Mouse (Mus musculus) ES-CJ7 (cell line): ENCODE data around the gene Rft1.
"Not testable (repeated sequence)": the region's sequence is repeated elsewhere in the genome, so short reads cannot be mapped to it uniquely, and the experiment has no call there.

Experiments
- DNase-seq: peaks from one replicate; pipeline ENCODE4 v3.0.0; 2011; ENCODE audit warnings: low read depth, low spot score

The Rft1 gene

GRCm38 (mm10) chr14:30671986-30672312, 17.8 kb downstream of the Rft1 start:
- peak; percentile 83 for DNase-seq

DNA sequence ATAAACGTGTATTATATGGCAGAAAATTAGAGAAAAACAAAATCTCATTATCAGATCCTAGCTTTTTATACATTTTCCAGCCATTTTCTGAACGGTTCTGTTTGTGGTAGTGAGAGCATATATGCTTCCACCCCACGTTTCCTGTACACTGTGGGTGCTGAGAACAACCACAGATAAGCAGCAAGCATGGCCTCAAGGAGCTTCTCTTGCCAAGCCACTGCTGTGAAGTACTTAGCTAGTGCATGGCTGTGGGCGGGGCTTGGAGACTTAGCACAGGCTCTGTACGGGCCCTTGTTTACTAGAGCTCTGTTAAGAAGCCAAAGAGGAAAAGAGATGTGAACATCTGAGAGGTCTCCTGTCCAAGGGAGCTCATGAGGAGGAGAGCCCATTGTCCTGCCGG, 20.8 kb downstream of the Rft1 start:
- DNase-seq, result no peak

DNA sequence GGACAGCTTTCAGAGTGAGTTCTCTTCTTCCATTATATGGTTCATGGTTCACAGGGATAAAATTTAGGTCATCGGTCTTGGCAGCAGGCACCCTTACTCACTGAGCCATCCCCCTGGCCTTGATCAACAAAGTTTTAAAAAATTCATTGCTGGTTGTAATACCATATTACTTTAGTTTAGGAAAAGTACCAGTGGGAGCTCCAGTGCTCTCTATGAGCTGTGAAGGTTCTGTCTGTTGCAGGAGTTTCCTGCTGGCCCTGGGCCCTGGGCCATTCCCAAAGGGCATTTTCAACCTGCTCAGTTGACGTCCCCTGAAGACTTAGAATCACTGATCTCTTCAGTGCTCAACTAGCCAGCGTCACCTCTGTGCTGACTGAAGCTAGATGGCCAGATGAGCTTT, 28.0 kb downstream of the Rft1 start:
- no peak for DNase-seq

DNA sequence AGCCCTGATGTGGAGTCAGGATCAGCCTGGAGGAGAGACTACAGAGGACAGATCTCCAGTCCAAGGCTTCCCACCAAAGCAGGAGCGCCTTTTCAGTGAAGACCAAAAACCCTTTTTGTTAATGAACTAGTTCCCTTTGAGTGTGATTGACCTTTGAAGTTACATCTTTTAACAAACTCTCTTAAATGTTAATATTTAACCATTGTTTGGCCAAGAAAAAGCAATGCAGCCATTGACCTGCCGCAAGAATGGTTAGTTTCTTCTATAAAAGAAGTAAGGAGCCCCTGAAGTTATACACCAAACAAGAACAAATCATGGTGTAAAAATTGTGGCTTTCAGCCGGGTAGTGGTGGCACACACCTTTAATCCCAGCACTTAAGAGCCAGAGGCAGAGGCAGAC, 36.5 kb downstream of the Rft1 start:
- DNase-seq, result no peak

DNA sequence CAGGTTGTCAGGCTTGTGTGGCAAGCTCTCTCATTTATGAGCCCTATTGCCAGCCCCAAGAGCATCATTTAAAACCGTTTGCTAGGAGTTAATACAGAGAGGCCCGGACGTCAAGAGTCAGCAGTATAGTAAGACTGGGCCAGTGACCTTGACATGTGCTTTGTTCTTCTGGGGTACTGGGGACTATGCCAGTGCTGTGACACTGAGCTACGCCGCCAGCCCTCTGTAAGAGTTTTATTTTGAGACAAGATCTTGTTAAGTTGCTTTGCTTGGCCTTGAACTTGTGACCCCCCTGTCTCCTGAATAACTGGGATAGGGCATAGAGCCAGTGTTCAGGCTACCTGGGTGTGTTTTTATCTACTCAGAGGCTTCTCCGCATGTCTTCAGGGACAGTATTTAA, 38.3 kb downstream of the Rft1 start:
- no peak for DNase-seq

- DNase-seq, result no peak
These were observed 40.6 kb downstream of the Rft1 start for GRCm38 (mm10) chr14:30694786-30695185.

DNA sequence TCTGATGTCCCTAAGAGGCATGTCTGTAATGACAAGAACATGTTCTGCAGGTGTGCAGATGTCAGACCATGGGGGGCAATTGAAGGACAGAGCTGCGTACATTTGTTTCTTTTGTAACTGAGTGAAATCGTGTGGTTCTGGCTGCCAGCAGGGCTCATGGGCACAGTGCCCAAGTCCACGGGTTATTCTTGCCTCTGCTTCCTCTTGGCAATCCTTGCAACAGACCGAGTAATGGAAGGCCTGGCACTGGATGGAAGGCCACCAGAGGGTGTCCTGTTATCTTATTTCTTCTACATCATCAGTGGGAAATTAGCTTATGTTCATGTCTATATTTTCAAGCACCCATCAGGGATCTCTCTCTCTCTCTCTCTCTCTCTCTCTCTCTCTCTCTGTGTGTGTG, 41.4 kb downstream of the Rft1 start:
- DNase-seq, result no peak

- DNase-seq, result no peak
These were observed 43.4 kb downstream of the Rft1 start for GRCm38 (mm10) chr14:30697407-30698052.

DNA sequence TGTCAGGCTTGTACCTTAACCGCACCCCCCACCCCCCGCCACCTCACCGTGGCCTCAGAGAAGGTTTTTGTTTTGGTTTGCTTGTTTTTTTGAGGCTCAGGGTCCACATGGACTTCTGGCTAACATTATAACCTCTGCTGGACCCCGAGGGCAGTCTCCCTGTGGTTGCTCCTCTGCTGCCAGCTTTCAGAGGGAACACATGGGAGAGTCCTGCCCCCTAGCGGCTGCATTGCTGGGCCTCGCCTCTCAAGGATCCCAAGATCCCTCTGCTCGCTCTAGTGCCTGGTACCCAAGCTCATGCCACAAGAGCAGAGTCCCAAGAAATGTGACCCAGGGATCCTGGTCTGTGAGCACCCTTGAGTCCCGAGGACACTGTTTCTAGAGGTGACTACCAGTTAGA, 45.5 kb downstream of the Rft1 start:
- peak; percentile 73 for DNase-seq

DNA sequence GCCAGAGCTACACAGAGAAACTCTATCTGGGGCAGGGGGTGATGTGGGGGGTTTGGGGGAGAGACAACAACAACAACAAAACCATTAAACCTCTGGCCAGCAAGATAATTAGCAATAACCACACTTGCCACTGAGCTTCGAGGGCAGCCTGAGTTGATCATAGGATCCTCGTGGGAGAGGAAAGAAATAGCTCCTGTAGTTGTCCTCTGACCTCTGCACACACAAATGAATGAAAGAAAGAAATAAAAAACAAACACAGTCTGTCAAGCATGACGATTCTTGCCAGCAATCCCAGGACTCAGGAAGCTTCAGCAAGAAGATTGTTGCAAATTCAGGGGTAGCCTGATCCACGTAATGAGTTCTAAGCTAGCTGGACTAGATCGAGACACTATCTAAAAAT, 48.4 kb downstream of the Rft1 start:
- no peak for DNase-seq

DNA sequence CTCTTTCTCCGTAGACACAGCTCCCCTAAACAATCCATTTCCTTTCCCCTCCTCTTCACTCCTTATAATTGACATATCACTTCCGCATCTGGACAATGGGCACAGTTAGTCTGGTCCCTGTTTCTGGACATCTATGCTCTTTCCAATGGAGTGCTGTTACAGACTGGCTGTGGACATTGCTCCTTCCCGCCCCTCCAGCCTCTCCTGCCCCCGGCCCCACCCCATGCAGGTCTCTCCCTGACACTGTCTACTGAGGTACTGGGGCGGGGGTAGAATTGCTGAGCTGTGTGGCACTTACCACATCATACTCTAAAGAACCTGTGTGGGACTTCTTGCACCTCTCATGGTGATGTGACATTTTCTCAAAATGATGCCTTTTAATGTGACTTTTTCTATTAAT, 48.9 kb downstream of the Rft1 start:
- DNase-seq, result no peak

DNA sequence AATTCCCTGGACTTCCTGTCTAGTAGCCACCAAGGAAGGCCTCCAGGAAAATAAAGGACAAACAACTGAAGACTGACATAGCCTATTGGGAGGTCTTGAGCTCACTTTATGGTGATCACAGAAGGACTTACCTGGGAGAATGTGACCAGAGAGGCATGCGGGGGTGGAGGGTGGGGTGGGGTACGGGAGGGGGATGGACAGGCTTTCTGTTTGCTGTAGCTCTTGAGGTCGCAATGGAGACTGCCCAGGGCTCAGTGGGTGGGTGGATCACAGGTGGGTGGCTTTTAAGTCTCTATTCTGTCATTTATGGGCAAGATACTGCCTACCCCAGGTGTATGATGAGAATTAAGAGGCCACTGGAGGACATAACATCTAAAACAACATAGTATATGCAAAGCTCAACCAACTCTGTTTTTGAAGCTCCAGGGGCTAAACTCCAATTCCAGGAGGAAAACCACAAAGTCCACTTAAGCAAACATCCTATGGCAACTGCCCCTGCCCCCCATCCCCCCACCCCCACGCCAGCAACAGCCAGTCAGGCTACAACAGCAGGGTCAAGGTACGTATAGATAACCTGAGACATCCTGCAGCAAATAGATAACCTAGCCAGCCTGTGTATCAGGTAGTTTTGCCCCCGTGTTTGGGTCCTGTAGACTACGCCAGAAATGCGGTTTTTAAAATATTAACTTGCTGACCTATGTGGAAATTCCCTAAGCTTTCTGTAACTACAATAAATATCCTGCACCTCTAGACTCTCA, 50.1 kb downstream of the Rft1 start:
- no peak for DNase-seq

DNA sequence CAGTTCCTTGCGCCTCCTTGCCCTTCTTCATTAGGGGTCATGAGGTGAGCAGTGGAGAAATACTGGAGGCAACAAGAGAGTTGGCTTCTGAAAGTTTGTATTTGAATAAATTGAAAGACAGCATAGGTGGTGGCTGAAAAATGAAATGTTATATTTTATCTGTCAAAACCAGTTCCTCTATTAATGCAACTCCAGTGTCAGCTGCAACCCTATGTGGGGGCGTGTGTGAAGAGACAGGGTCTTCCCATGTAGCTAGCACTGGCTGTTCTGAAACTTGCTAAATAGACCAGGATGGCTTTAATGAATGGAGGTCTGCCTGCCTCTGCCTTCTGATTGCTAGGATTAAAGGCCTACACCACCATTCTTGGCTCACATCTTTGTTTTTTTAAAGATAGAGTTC, 57.7 kb downstream of the Rft1 start:
- no peak for DNase-seq

DNA sequence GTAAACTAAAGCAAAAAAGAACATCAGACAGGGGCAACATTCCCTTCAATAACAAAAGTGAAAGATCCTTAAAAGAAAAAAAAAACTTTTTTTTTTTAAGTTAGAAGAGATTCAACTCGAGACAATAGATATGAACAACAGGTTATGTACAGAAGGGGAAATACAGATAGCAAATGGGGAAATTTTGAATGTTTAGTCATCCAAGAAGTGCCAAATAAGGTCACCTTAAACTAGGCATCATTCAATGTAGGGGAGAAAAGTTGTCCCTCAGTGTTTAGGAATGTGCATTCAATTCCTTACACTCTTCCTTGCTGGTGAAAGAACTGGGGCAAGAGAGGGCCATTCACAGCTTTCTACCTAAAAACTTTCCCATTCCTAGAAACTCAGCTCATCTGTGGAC, 59.6 kb downstream of the Rft1 start:
- DNase-seq, result no peak

DNA sequence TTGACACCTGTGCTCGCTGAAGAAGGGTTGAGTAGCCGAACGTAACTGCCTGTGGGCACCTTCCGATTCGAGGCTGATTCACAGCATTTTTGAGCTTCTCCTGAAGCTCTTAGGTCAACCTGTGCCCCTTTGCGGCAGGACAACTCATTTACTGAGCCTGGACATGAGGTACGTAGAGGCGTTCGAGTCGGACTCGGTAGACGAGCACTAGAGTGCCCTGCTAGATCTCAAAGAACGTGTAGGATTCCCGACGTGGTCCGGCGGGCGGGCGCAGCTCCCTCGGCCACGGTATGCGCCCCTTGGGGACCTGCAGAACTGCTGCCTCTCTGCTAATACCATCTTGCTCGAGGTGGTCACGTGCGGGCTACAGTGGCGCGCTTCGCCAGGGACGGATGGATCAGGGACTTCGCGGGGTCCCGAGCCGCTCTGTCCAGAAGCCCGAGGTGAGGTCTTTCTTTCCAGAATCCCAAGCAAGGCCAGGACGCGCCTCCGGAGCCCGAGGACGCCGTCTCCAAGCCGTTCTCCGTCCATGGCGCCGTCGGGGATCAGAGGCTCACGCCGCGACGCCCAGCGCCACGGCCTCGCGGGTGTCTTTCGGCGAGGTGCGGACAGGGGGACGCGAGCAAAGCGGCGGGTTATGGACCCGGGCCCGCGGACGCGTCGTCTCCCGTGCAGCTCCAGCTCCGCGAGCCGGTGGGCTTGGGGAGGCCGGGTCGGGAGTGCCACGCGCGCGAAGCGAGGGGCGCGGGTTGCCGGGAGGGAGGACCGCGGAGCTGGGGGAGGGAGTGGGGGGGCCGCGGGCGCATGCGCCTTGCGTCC, 60.8 kb downstream of the Rft1 start, which contains the start of gene Sfmbt1:
TSS of gene Sfmbt1 (plus strand) at position 51 of the 819 bp plus-strand sequence.
- peak; percentile 78 for DNase-seq

GRCm38 (mm10) chr14:30715618-30716050, 61.5 kb downstream of the Rft1 start:
- DNase-seq, result no peak

DNA sequence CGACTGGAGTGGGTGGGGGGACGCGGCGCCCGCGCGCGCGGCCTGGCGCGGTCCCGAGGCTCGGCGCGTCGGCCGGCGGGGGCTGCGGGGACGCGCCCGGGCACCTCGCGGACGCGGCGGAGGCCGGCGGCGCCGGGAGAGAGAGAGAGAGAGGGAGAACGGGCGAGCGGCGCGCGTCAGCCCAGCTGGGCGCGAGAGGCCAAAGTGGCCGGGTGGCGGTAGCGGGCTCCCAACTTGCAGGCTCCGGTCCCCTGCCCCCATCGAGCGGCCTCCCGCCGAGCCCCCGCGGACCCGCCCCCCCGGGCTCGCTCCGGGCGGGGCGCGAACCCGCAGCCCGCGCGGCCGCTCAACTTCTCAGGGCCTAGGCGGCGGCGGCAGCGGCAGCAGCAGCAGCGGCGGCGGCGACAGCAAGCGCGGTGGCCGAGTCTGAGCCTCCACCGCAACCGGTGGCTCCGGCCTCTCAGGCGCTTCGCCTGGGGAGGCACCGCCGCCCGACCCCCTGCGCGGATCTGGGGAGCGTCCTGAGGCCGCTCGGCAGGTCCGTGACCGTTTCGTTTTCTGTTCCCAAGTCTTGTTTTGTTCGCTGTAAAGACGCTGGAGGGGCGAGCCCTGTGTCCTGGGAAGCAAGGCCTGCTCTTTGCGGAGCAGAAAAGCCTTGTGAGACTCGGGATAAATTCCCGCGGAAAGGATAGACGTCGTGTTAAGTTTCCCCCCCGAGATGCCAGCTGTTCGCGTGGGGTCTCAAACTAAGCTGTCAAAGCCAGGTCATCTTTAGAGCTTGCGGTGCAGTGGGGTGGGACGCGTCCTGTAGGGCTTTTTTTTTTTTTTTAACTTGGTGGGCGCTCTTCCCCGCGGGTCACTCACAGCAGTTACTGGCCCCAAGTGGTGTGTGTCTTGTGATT, 62.1 kb downstream of the Rft1 start:
- DNase-seq, result peak; percentile 47

- DNase-seq, result peak; percentile 22
These were observed 62.8 kb downstream of the Rft1 start for GRCm38 (mm10) chr14:30716953-30717285.

DNA sequence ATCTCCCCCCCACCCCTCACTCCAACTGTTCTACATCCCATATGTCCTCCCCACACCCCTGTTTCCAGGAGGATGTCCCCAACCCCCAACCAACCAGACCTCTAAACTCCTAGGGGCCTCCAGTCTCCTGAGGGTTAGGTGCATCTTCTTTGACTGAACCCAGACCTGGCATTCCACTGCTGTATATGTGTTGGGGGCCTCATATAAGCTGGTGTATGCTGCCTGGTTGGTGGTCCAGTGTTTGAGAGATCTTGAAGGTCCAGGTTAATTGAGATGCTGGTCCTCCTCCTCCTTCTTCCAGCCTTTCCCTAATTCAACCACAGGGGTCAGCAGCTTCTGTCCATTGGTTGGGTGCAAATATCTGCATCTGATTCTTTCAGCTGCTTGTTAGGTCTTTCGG, 64.5 kb downstream of the Rft1 start:
- DNase-seq, result not testable (repeated sequence)

- no peak for DNase-seq
These were observed 65.4 kb downstream of the Rft1 start for GRCm38 (mm10) chr14:30719514-30719913.

GRCm38 (mm10) chr14:30721850-30722249, 67.7 kb downstream of the Rft1 start:
- no peak for DNase-seq

DNA sequence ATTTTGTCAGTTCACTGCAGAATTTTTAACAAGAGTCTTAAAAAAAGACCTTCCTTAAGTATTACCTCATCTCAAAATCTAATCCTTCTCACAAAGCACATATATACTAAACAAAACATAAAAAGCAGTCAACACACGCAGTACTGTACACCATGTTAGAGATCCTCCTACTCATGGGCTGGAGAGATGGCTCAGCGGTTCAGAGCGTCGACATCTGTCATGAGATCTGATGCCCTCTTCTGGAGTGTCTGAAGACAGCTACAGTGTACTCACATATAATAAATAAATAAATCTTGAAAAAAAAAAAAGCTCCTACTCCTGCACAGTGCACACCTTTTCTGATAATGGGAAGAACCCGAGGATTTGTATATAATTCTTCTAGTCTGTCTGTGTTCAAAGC, 68.2 kb downstream of the Rft1 start:
- no peak for DNase-seq
